Mouse (Mus musculus): Measurements from ENCODE around the gene Rnf113a2. TPM values are rescaled to one million over a fixed set of nuclear protein-coding genes. Genes with fewer than 3 reads are reported as not detected.

Rnf113a2 gene
- polyA plus RNA-seq (2016; fragmentation: Nextera tagmentation; extraction: Ambion mirVana) = 28.7 and 29.9 TPM in 2 replicates

- H3K27ac ChIP-seq = peak within 1 kb of the TSS; percentile 63
- H3K4me2 ChIP-seq = peak within 1 kb of the TSS; percentile 72
- H3K9me3 ChIP-seq = no peaks in the 10 kb centered on the region
- no peaks in the 10 kb centered on the region; the same call in 1 of the 2 replicates for H3K36me3 ChIP-seq (replicated peaks)
- H3K9ac ChIP-seq = peak within 1 kb of the TSS; percentile 68
- peak; percentile 90 for ATAC-seq (ENCODE audit: low FRiP score)
- H3K4me3 ChIP-seq (replicated peaks) = peak within 1 kb of the TSS; percentile 53
- H3K4me1 ChIP-seq = peaks cover 8% of the 10 kb centered on the region; the same call in 1 of the 2 replicates
- no peaks in the 10 kb centered on the region for H3K27me3 ChIP-seq
- WGBS = 3% methylated on average over 50 of the region's 50 CpGs
Measured at GRCm38 (mm10) chr12:84416834-84417604, at the start of gene Rnf113a2. Gene Rnf113a2, plus strand, starts transcription at chr12:84417196.

- Histone ChIP-seq H3K4me1 (no peaks in the 10 kb centered on the region), H3K4me3 (replicated peaks) (no peak overlapping the region), H3K4me2 (no peak overlapping the region), H3K27me3 (no peaks in the 10 kb centered on the region), H3K9ac (no peak overlapping the region), H3K36me3 (replicated peaks) (peaks cover 79% of the 10 kb centered on the region), H3K9me3 (no peaks in the 10 kb centered on the region), H3K27ac (no peak overlapping the region)
- ATAC-seq (ENCODE audit: low FRiP score) = no peak
- 94% methylated on average over 5 of the region's 5 CpGs for WGBS
Measured at GRCm38 (mm10) chr12:84371647-84372046, 45.3 kb upstream of the Rnf113a2 start.

- Histone ChIP-seq H3K4me2 (no peak overlapping the region), H3K36me3 (replicated peaks) (peaks cover 59% of the 10 kb centered on the region), H3K4me3 (replicated peaks) (no peak overlapping the region), H3K4me1 (no peaks in the 10 kb centered on the region), H3K9ac (no peak overlapping the region), H3K9me3 (no peaks in the 10 kb centered on the region), H3K27ac (no peak overlapping the region), H3K27me3 (no peaks in the 10 kb centered on the region)
- ATAC-seq (ENCODE audit: low FRiP score) = no peak
- 88% methylated on average over 6 of the region's 6 CpGs for WGBS
Measured at GRCm38 (mm10) chr12:84373831-84374481, 43.0 kb upstream of the Rnf113a2 start.

GRCm38 (mm10) chr12:84382369-84382768 is 34.6 kb upstream of the Rnf113a2 start:
- Histone ChIP-seq H3K27me3 (no peaks in the 10 kb centered on the region), H3K4me3 (replicated peaks) (no peak overlapping the region), H3K9me3 (no peaks in the 10 kb centered on the region), H3K9ac (no peak overlapping the region), H3K4me2 (no peak overlapping the region), H3K36me3 (replicated peaks) (no peaks in the 10 kb centered on the region), H3K27ac (no peak overlapping the region), H3K4me1 (no peaks in the 10 kb centered on the region)
- WGBS = 81% methylated on average over 4 of the region's 4 CpGs
- ATAC-seq (ENCODE audit: low FRiP score) = no peak

- 77% methylated on average over 5 of the region's 5 CpGs for WGBS
- H3K27me3 ChIP-seq = no peaks in the 10 kb centered on the region
Measured at GRCm38 (mm10) chr12:84384644-84385081, 32.3 kb upstream of the Rnf113a2 start.

GRCm38 (mm10) chr12:84385408-84385807 is 31.6 kb upstream of the Rnf113a2 start:
- H3K36me3 ChIP-seq (replicated peaks) = no peaks in the 10 kb centered on the region
- H3K27ac ChIP-seq = no peak overlapping the region
- H3K27me3 ChIP-seq = no peaks in the 10 kb centered on the region
- no peak overlapping the region for H3K4me2 ChIP-seq
- ATAC-seq (ENCODE audit: low FRiP score) = no peak
- no peak overlapping the region for H3K9ac ChIP-seq
- no peak overlapping the region for H3K4me3 ChIP-seq (replicated peaks)
- WGBS = 96% methylated on average over 4 of the region's 4 CpGs
- H3K9me3 ChIP-seq = no peaks in the 10 kb centered on the region
- no peaks in the 10 kb centered on the region for H3K4me1 ChIP-seq

More at GRCm38 (mm10) chr12:84384644-84385081, 32.3 kb upstream of the Rnf113a2 start:
- H3K36me3 ChIP-seq (replicated peaks) = no peaks in the 10 kb centered on the region
- ATAC-seq (ENCODE audit: low FRiP score) = no peak
- no peak overlapping the region for H3K4me2 ChIP-seq
- no peak overlapping the region for H3K27ac ChIP-seq
- H3K4me3 ChIP-seq (replicated peaks) = no peak overlapping the region
- H3K4me1 ChIP-seq = no peaks in the 10 kb centered on the region
- no peaks in the 10 kb centered on the region for H3K9me3 ChIP-seq
- H3K9ac ChIP-seq = no peak overlapping the region

GRCm38 (mm10) chr12:84388097-84388496 is 28.9 kb upstream of the Rnf113a2 start:
- no peak for ATAC-seq (ENCODE audit: low FRiP score)
- Histone ChIP-seq H3K4me2 (no peak overlapping the region), H3K9ac (no peak overlapping the region), H3K36me3 (replicated peaks) (no peaks in the 10 kb centered on the region), H3K9me3 (no peaks in the 10 kb centered on the region), H3K4me1 (no peaks in the 10 kb centered on the region), H3K4me3 (replicated peaks) (no peak overlapping the region), H3K27ac (no peak overlapping the region), H3K27me3 (no peaks in the 10 kb centered on the region)
- WGBS = 94% methylated on average over 8 of the region's 8 CpGs

- H3K27me3 ChIP-seq = no peaks in the 10 kb centered on the region
- H3K9me3 ChIP-seq = no peaks in the 10 kb centered on the region
- no peaks in the 10 kb centered on the region for H3K36me3 ChIP-seq (replicated peaks)
- no peak overlapping the region for H3K4me2 ChIP-seq
- H3K4me3 ChIP-seq (replicated peaks) = no peak overlapping the region
- no peak overlapping the region for H3K27ac ChIP-seq
- 83% methylated on average over 14 of the region's 14 CpGs for WGBS
- H3K9ac ChIP-seq = no peak overlapping the region
- no peaks in the 10 kb centered on the region for H3K4me1 ChIP-seq
- no peak for ATAC-seq (ENCODE audit: low FRiP score)
Measured at GRCm38 (mm10) chr12:84388774-84389400, 28.1 kb upstream of the Rnf113a2 start.

- Histone ChIP-seq H3K4me2 (no peak overlapping the region), H3K27ac (no peak overlapping the region), H3K9me3 (no peaks in the 10 kb centered on the region), H3K36me3 (replicated peaks) (no peaks in the 10 kb centered on the region), H3K4me3 (replicated peaks) (no peak overlapping the region), H3K27me3 (no peaks in the 10 kb centered on the region), H3K9ac (no peak overlapping the region), H3K4me1 (no peaks in the 10 kb centered on the region)
- no peak for ATAC-seq (ENCODE audit: low FRiP score)
- WGBS = 89% methylated on average over 6 of the region's 6 CpGs
Measured at GRCm38 (mm10) chr12:84390336-84390735, 26.7 kb upstream of the Rnf113a2 start.

GRCm38 (mm10) chr12:84392681-84393080 is 24.3 kb upstream of the Rnf113a2 start:
- no peak overlapping the region for H3K4me2 ChIP-seq
- H3K36me3 ChIP-seq (replicated peaks) = no peaks in the 10 kb centered on the region
- no peaks in the 10 kb centered on the region for H3K4me1 ChIP-seq
- H3K9ac ChIP-seq = no peak overlapping the region
- ATAC-seq (ENCODE audit: low FRiP score) = no peak
- no peaks in the 10 kb centered on the region for H3K27me3 ChIP-seq
- no peaks in the 10 kb centered on the region for H3K9me3 ChIP-seq
- H3K4me3 ChIP-seq (replicated peaks) = no peak overlapping the region
- no peak overlapping the region for H3K27ac ChIP-seq
- 96% methylated on average over 4 of the region's 4 CpGs for WGBS

GRCm38 (mm10) chr12:84393847-84394246 is 23.1 kb upstream of the Rnf113a2 start:
- Histone ChIP-seq H3K4me3 (replicated peaks) (no peak overlapping the region), H3K4me1 (no peaks in the 10 kb centered on the region), H3K9ac (no peak overlapping the region), H3K4me2 (no peak overlapping the region), H3K27ac (no peak overlapping the region), H3K9me3 (no peaks in the 10 kb centered on the region), H3K36me3 (replicated peaks) (no peaks in the 10 kb centered on the region), H3K27me3 (no peaks in the 10 kb centered on the region)
- no peak for ATAC-seq (ENCODE audit: low FRiP score)
- 89% methylated on average over 5 of the region's 5 CpGs for WGBS

- H3K9ac ChIP-seq = no peak overlapping the region
- no peak overlapping the region for H3K4me3 ChIP-seq (replicated peaks)
- no peaks in the 10 kb centered on the region for H3K27me3 ChIP-seq
- no peak overlapping the region for H3K4me2 ChIP-seq
- 90% methylated on average over 14 of the region's 14 CpGs for WGBS
- H3K27ac ChIP-seq = no peak overlapping the region
- H3K36me3 ChIP-seq (replicated peaks) = no peaks in the 10 kb centered on the region
- ATAC-seq (ENCODE audit: low FRiP score) = no peak
- H3K9me3 ChIP-seq = no peaks in the 10 kb centered on the region
- no peaks in the 10 kb centered on the region for H3K4me1 ChIP-seq
Measured at GRCm38 (mm10) chr12:84396947-84397679, 19.9 kb upstream of the Rnf113a2 start.
